Mouse (Mus musculus) embryonic fibroblast, embryonic 13.5 days (primary cell): ENCODE measurements around the gene Fam120a. TPM values are rescaled to one million over a fixed set of nuclear protein-coding genes. Genes with fewer than 3 reads are reported as not detected.

ENCODE experiments used
- H3K27ac ChIP-seq: 2 replicates; pipeline ENCODE4 v1.5.1; 2012; ENCODE audit warnings: low read length, control low read depth, inconsistent platforms; ENCODE audit not compliant: insufficient read depth
- H3K4me1 ChIP-seq: 2 replicates; pipeline ENCODE4 v1.6.1; 2011; ENCODE audit warnings: low read length; ENCODE audit not compliant: control insufficient read depth, insufficient read depth
- H3K4me3 ChIP-seq: 2 replicates; pipeline ENCODE4 v1.5.1; 2011; ENCODE audit warnings: mild to moderate bottlenecking, control low read depth, low read length; ENCODE audit not compliant: insufficient read depth
- CTCF ChIP-seq: IDR thresholded peaks from 2 replicates; pipeline ENCODE4 v1.5.1; 2011; ENCODE audit warnings: mild to moderate bottlenecking, control low read depth, low read length, moderate library complexity, borderline replicate concordance; ENCODE audit not compliant: insufficient read depth
- POLR2A ChIP-seq: IDR thresholded peaks from 2 replicates; pipeline ENCODE4 v1.6.1; 2011; ENCODE audit warnings: low read depth, mild to moderate bottlenecking, control low read depth, low read length, moderate library complexity
- polyA plus RNA-seq: library from polyadenylated mRNA; stranded (reverse); fragments of >200 nt; gene quantifications from 2 replicates; pipeline ENCODE4 v1.2.4, GENCODE M21; 2011; ENCODE audit warnings: low read depth; ENCODE audit not compliant: missing spikeins, insufficient read length

The Fam120a gene
- polyA plus RNA-seq, 1 experiment: 174 TPM

DNA sequence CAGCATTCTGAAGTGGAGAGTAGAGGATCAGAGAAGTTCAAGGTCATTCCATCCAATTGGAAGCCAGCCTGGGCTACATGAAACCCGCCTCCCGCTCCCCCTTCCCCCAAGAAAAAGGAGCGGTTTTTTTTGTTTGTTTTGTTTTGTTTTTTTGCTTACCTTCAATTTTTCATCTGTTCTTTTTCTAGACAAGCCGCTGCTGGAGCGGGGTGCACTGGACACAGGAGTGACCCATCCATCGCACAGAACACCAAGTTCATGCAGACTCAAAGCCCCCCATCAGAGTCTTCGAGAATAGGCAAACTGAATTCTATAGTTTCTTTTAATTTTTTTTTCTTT lies 902 bp upstream of the Fam120a start:
- peak overlapping the region; percentile 60 for H3K27ac ChIP-seq
- TF ChIP-seq CTCF: no peak
- TF ChIP-seq POLR2A: no peak
- no peaks in the 10 kb centered on the region; the same call in 1 of the 2 replicates for H3K4me1 ChIP-seq
- H3K4me3 ChIP-seq: peak overlapping the region; percentile 62

DNA sequence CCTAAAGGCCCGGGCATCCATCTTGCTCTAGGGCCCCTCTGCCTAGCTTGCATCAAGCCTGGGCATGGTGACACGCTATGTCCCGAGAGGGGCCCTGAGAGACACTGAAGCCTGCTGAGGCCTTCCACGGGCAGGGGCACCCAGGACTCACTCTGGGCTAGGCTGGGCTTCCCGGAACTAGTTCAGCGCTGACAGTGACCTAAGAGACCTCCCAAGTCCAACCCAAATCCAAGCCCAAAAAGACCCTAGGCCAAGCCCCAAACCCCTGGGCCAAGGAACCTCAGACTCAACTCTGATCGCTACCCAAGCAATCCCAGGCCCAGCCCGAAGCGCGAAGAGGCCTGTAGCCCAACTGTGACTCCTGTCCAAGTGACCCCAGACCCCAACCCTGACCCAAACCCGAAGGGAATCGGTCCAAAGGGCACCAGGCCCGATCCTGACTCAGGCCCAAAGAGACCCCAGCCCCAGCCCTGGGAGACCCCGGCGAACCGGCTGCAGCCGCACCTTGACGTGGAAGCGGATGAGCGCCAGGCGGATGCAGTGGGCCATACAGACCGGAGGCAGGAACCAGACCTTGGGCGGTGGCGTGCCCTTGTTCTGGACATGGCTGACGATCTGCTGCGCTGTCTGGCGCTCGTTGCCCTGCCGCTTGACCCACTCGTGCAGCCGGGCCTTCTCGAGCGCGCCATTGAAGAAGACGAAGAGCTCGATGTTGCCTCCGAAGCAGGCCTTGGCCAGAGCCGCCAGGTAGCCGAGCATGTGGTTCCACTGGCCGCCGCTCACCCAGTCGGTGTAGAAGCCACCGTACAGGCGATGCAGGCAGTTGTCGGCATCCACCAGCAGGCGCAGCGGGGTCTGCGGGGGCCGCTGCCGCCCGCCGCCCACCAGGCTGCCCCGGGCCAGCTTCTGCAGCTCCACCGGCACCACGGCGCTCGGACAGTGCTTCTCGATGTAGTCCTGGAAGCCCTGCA lies 681 bp downstream of the Fam120a start:
- H3K4me1 ChIP-seq: peaks cover 5% of the 10 kb centered on the region
- TF ChIP-seq POLR2A: no peak
- no peak for TF ChIP-seq CTCF
- peak overlapping the region; percentile 82 for H3K27ac ChIP-seq
- peak overlapping the region; percentile 89 for H3K4me3 ChIP-seq

DNA sequence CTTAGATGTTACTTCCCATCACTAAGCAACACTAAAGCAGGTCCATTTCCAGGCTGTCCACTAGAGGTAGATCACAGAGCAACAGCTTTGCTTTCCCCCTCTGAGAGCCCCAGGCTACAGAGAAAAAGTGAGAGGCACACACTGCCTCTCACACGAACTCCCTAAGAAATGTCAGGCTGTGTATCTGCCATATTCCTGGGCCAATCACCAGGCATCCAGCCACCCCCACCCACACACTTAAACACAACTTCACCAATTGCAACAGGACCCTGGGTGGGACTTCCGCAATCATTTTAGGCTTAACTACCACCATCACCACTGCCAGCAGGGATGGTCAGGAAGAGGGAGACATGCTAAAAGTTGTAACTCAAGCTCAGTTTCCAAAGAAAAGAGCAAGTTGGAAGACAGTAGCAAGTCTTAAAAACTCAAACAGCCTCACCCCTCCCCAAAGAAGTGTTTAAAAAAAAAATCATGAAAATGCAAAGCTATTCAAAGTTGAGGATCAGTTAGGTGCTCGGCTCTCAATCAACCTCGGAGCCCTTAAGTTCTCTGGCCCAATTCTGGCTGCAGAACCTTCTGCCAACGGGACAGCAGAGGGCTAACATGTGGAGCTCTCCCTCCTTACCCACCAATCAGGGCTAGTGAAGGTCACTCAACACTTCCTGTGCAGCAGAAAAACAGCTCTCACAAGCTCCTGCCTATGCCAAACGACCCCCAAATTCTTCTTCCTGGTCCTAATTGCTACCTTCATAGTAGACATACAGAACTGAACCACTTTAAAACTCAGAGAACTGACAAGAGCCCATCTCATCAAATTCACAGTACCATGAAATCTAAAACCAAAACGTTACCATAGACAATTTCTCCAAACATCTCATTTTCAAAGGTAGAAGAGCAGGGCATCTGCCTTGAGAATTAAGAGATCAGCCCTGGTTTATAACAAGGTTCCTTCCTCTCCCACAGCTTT lies 2.0 kb downstream of the Fam120a start:
- peak overlapping the region; percentile 82 for H3K27ac ChIP-seq
- peak overlapping the region; percentile 89 for H3K4me3 ChIP-seq

DNA sequence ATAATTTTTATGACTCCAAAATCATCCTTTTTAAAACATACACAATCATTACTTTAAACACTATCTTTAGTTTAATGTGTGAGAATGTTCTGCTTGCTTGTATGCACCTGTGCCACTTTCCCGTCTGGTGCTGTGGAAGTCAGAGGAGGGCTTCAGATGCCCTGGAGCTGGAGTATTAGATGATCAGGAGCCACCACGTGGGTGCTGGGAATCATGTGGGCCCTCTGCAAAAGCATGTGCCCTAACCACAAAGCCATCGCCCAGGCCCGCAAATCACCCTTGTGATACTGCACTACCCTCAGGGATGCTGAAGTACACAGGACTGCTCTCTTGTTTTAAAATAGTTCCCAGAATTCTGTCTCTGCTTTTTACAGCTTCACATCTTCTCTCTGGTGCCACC lies 3.0 kb downstream of the Fam120a start:
- no peak for TF ChIP-seq POLR2A
- no peak for TF ChIP-seq CTCF
- H3K4me3 ChIP-seq: peak overlapping the region; percentile 89

More for the DNA sequence above, 2.0 kb downstream of the Fam120a start:
- peaks cover 5% of the 10 kb centered on the region for H3K4me1 ChIP-seq
- TF ChIP-seq POLR2A (peak; percentile 80), CTCF (no peak)

DNA sequence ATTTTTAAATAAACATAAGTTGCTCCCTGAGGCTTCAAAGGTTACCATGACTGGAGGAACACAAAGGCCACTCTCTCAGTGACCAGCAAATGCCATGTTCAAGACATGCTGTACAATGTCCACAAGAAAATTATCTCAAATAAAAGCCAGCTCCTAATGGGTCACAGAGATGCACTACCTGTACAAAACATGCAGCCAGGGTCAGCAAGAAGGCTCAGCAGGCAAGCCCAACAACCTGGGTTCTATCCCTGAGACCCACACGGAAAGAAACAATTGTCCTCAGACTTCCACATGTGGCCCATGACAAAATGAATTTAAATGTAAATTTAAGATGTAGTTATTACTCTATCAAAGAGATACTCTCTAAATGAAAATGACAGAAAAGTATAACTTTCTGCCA lies 4.7 kb downstream of the Fam120a start:
- no peak overlapping the region for H3K4me3 ChIP-seq
- no peak for TF ChIP-seq POLR2A
- TF ChIP-seq CTCF: no peak
- H3K4me1 ChIP-seq: peaks cover 5% of the 10 kb centered on the region
- H3K27ac ChIP-seq: no peak overlapping the region

More for the DNA sequence above, 3.0 kb downstream of the Fam120a start:
- Histone ChIP-seq H3K27ac (no peak overlapping the region), H3K4me1 (peaks cover 5% of the 10 kb centered on the region)

DNA sequence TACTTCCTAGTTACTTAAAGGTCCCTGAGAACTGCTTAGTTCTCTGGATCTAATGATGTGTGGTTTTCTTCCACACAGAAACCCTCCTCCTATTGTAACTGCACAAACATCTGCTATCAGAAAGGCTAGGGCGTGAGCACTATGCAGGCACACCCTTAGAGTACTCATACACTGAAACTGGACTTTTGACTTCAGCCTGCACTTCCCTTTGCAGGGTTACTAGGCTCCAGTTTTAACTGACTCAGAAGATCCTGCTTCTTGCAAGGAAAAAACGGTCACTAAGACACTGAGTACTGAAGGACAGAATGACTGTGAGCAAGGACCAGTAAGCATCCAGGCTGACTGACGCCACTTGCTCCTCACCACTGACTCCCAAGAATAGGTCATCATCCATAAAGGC lies 5.3 kb downstream of the Fam120a start:
- peaks cover 5% of the 10 kb centered on the region for H3K4me1 ChIP-seq
- no peak overlapping the region for H3K27ac ChIP-seq
- no peak overlapping the region for H3K4me3 ChIP-seq
- TF ChIP-seq CTCF: no peak
- no peak for TF ChIP-seq POLR2A

DNA sequence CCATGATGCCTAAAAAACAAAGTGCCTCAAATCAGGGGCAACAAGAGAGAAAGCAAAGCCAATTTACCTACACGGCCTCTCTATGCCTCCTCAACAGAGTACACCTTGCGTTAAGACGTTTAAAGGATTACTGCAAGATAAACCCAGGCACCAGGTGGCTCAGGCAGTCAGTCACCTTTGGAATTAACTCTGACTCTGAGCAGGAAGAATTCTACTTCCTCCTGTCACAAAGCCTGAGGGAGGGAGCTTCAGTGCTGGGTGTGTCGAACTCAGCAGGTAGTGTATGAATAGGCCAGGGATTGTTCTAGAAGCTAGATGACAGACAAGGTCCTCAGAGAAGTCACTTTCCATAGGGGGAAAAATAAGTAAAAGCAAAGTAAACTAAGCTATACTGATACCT lies 9.2 kb downstream of the Fam120a start:
- Histone ChIP-seq H3K4me3 (no peak overlapping the region), H3K27ac (no peak overlapping the region), H3K4me1 (peaks cover 9% of the 10 kb centered on the region)
- TF ChIP-seq POLR2A (no peak), CTCF (no peak)

DNA sequence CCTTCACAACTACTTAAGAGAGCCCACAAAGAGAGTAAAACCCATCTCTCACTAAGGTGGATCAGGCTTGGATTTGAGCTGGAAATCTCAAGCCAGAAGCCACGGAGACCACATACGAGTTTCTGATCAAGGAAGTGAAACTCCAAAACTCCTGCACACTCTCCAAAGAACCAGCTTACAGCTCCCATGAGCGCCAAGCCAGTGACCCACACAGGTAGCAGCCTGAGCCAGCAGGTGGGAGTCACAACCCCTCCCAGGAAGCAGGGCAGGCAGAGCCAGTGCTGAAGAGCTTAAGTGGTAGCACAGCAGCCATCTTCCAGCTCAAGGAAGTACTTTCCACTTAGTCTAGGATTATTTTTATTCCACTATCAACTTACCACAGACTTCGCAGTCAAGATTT lies 13.0 kb downstream of the Fam120a start:
- H3K4me3 ChIP-seq: no peak overlapping the region
- H3K27ac ChIP-seq: no peak overlapping the region
- peaks cover 6% of the 10 kb centered on the region; the same call in 1 of the 2 replicates for H3K4me1 ChIP-seq
- TF ChIP-seq CTCF (no peak), POLR2A (no peak)

DNA sequence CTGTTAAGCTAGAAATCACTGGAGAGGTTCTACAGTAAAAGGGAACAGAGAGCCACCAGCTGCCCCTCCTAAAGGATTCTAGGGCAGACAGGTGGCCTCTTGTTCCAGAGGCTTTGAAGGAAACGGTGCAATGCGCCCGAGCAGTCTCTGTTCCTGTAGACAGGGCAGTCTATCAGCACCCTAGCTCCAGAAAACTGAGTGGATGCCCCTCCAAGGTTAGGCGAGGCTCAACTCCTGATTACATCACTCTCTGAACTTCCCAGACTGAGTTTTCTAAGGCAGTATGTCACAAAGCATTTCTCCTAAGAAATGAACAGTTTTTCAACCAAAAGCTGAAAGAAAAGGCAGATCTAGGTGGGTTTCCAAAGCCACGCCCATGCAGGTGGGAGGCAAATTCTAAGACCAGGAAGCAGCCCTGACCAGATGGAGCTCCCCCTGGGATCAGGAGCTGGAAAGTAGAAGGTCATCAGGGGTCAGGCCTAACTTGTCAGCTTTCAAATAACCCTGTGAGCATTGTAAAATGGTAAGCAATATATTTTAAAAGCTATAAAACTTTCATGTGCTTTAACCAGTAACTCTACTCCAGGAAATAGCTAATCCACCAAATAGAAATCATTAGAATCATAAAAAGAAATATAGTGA lies 17.1 kb downstream of the Fam120a start:
- H3K4me1 ChIP-seq: 0 out of 2 replicates have a peak, but pooled peaks cover 3% of the 10 kb centered on the region
- TF ChIP-seq POLR2A (no peak), CTCF (no peak)
- no peak overlapping the region for H3K4me3 ChIP-seq
- H3K27ac ChIP-seq: no peak overlapping the region
